ENCODE assay signal across 11 mouse cellular contexts in the genomic region with DNA sequence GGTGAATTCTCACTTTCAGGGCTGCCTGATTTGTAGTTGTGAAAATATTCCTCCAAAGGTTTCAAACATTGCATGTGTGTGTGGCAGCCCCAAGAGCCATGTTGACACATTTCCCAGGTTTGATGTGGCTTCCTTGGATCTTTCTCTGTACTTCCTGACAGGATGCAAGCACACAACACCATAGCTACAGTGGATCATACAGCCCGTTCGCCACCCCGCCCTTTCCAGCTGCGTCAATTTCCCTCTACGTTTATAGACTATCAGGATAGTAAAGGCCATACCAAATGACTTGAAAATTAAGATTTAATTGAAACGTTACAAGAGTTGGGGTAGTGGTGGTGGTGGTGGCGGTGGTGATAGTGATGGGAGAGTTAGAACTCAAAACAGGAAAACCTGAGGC. TPM values are rescaled to one million over a fixed set of nuclear protein-coding genes. Genes with fewer than 3 reads are reported as not detected.
DNase-seq lines count a peak whose midpoint lies in the region; ATAC-seq lines count a peak whose summit lies in the region.
"Had no signal": no experiment of that assay in that cellular context is flagged by ENCODE, and none has a peak within 500 bp of the region (broad histone marks: within the 10 kb centered on the region; RNA-seq: fewer than 3 reads in every experiment).

No protein-coding gene starts in this region.

- no peaks in the 10 kb centered on the region for H3K9me3 ChIP-seq in kidney, embryonic 15.5 days (replicated peaks)
- no peaks in the 10 kb centered on the region for H3K9me3 ChIP-seq in stomach, embryonic 16.5 days (replicated peaks; ENCODE audit: control insufficient read depth, low read length)

- H3K27me3 ChIP-seq in kidney, embryonic 15.5 days = no peaks in the 10 kb centered on the region
- no peaks in the 10 kb centered on the region for H3K27me3 ChIP-seq in stomach, embryonic 16.5 days (ENCODE audit: control insufficient read depth, insufficient read depth, low read length)

- peak overlapping the region; percentile 85 for H3K4me2 ChIP-seq in kidney, embryonic 15.5 days
- H3K4me2 ChIP-seq in stomach, embryonic 16.5 days (ENCODE audit: low read depth, low read length) = peak overlapping the region; percentile 95

- H3K4me3 ChIP-seq in kidney, embryonic 15.5 days (replicated peaks) = peak overlapping the region; percentile 87
- H3K4me3 ChIP-seq in stomach, embryonic 16.5 days (replicated peaks; ENCODE audit: low read length) = no peak overlapping the region; the same call in 1 of the 2 replicates
- H3K4me3 ChIP-seq: heart, adult 2 months had no signal

- DNase-seq in adrenal gland, adult 2 months = peak; percentile 31
- no peak for DNase-seq in adrenal gland, postnatal 4 days (ENCODE audit: low spot score in 2 of 2)
- no peak for DNase-seq in kidney, adult 18-20 months
- DNase-seq in thymus, postnatal 0 days (ENCODE audit: low spot score) = peak; percentile 44
- no peak for DNase-seq in thymus, adult 18-20 months
- no peak for DNase-seq in urinary bladder, adult 2 months (ENCODE audit: low spot score)
- DNase-seq: adrenal gland, postnatal 36 days; cerebellum, adult 9-11 months; heart, adult 2 months had no signal

- WGBS in kidney, embryonic 15.5 days = 72% methylated on average over 7 of the region's 7 CpGs
- WGBS in stomach, embryonic 16.5 days = 66% methylated on average over 7 of the region's 7 CpGs

- H3K36me3 ChIP-seq in kidney, embryonic 15.5 days = no peaks in the 10 kb centered on the region
- no peaks in the 10 kb centered on the region for H3K36me3 ChIP-seq in stomach, embryonic 16.5 days (ENCODE audit: control insufficient read depth, insufficient read depth, low read length)

- H3K27ac ChIP-seq in kidney, embryonic 15.5 days = peak overlapping the region; percentile 48
- peak overlapping the region; percentile 66 for H3K27ac ChIP-seq in stomach, embryonic 16.5 days (ENCODE audit: low read length)
- H3K27ac ChIP-seq: heart, adult 2 months had no signal

- peaks cover 43% of the 10 kb centered on the region for H3K4me1 ChIP-seq in kidney, embryonic 15.5 days
- H3K4me1 ChIP-seq in stomach, embryonic 16.5 days (ENCODE audit: control insufficient read depth, insufficient read depth, low read length) = peaks cover 27% of the 10 kb centered on the region

- no peak overlapping the region for H3K9ac ChIP-seq in kidney, embryonic 15.5 days
- no peak overlapping the region for H3K9ac ChIP-seq in stomach, embryonic 16.5 days (ENCODE audit: low read length)

- no peak for ATAC-seq in kidney, embryonic 15.5 days (replicated peaks; ENCODE audit: low FRiP score)
- ATAC-seq in stomach, embryonic 16.5 days (ENCODE audit: insufficient read depth, low FRiP score) = no peak

RNA-seq across cellular contexts. Expression of a gene that starts 3.9 kb away (rescaled TPM):
- total RNA-seq in adrenal gland, adult 2 months (2021) = 10 to 100 TPM; 58.7 to 66.1 TPM
- 113 and 162 TPM in 2 replicates for polyA plus RNA-seq in adrenal gland, adult 2 months (2012; rRNA removed)
- total RNA-seq in adrenal gland, postnatal 4 days (2021) = 10 to 100 TPM; 44.5 to 46.8 TPM
- polyA plus RNA-seq in kidney, embryonic 15.5 days (2015; fragmentation: Nextera tagmentation; extraction: Ambion mirVana) = 38.2 and 38.6 TPM in 2 replicates
- 61.1 and 64.1 TPM in 2 replicates for polyA plus RNA-seq in thymus, postnatal 0 days (2015; fragmentation: Nextera tagmentation; extraction: Ambion mirVana)
- polyA plus RNA-seq in stomach, embryonic 16.5 days (2015; fragmentation: Nextera tagmentation; extraction: Ambion mirVana) = 44.4 and 50.7 TPM in 2 replicates
- 64.4 and 71.6 TPM in 2 replicates for polyA plus RNA-seq in urinary bladder, adult 2 months (2012; rRNA removed)

RNA-seq across cellular contexts. Expression of a gene that starts 37.0 kb away (rescaled TPM):
- total RNA-seq in adrenal gland, adult 2 months (2021) = 100 to 1,000 TPM; 125 to 139 TPM
- polyA plus RNA-seq in adrenal gland, adult 2 months (2012; rRNA removed) = 1.8 and 2.1 TPM in 2 replicates
- 100 to 1,000 TPM; 213 to 250 TPM for total RNA-seq in adrenal gland, postnatal 4 days (2021)
- 249 and 270 TPM in 2 replicates for polyA plus RNA-seq in kidney, embryonic 15.5 days (2015; fragmentation: Nextera tagmentation; extraction: Ambion mirVana)
- polyA plus RNA-seq in thymus, postnatal 0 days (2015; fragmentation: Nextera tagmentation; extraction: Ambion mirVana) = 222 and 227 TPM in 2 replicates
- polyA plus RNA-seq in stomach, embryonic 16.5 days (2015; fragmentation: Nextera tagmentation; extraction: Ambion mirVana) = 154 and 180 TPM in 2 replicates
- polyA plus RNA-seq in urinary bladder, adult 2 months (2012; rRNA removed) = 118 and 150 TPM in 2 replicates

Comparison
In these comparisons a context has a peak if more than half of its experiments do, and no peak if none do; other contexts are left out.
1. DNase-seq: peak in adrenal gland, adult 2 months (single experiment) and thymus, postnatal 0 days (single experiment); none in adrenal gland, postnatal 4 days (0 of 2), kidney, adult 18-20 months (single experiment), thymus, adult 18-20 months (0 of 2) and urinary bladder, adult 2 months (single experiment).
2. RNA of a gene that starts 37.0 kb away (polyA plus RNA-seq): 249 to 270 TPM in kidney, embryonic 15.5 days, 222 to 227 TPM in thymus, postnatal 0 days, 154 to 180 TPM in stomach, embryonic 16.5 days and 118 to 150 TPM in urinary bladder, adult 2 months; 1.8 to 2.1 TPM in adrenal gland, adult 2 months; every median in the first group is over 10 times any median in the second.